Mouse (Mus musculus) intestine, embryonic 14.5 days (tissue): ENCODE measurements around the gene Zfp346. TPM values are rescaled to one million over a fixed set of nuclear protein-coding genes. Genes with fewer than 3 reads are reported as not detected.

ENCODE experiments used
- ATAC-seq: fragments of 200-750 bp; cut with Nextera tagmentation; replicated peaks from 2 replicates; pipeline ENCODE4 v1.8.0; 2017; ENCODE audit warnings: low read depth, moderate number of reproducible peaks, moderate TSS enrichment, moderate library complexity; ENCODE audit not compliant: low FRiP score, low TSS enrichment
- DNase-seq: peaks from one replicate; pipeline ENCODE4 v3.0.0-alpha.2; 2018; ENCODE audit warnings: low spot score
- H3K27ac ChIP-seq: fragments of 300-500 bp; sonication (generic); 2 replicates; pipeline ENCODE4 v1.5.1; 2014; ENCODE audit warnings: low read depth, mild to moderate bottlenecking, control low read depth
- H3K27me3 ChIP-seq: fragments of 300-500 bp; sonication (generic); replicated peaks from 2 replicates; pipeline ENCODE4 v1.6.1; 2014; ENCODE audit warnings: low read length, control low read depth; ENCODE audit not compliant: control insufficient read depth, insufficient read depth
- H3K36me3 ChIP-seq: fragments of 300-500 bp; sonication (generic); 2 replicates; pipeline ENCODE4 v1.6.1; 2014; ENCODE audit warnings: low read length, control low read depth; ENCODE audit not compliant: control insufficient read depth, insufficient read depth
- H3K4me1 ChIP-seq: fragments of 300-500 bp; sonication (generic); replicated peaks from 2 replicates; pipeline ENCODE4 v1.6.1; 2014; ENCODE audit warnings: low read length, control low read depth, mixed read lengths; ENCODE audit not compliant: control insufficient read depth, insufficient read depth
- H3K4me2 ChIP-seq: fragments of 300-500 bp; sonication (generic); 2 replicates; pipeline ENCODE4 v1.6.1; 2014; ENCODE audit warnings: low read length
- H3K4me3 ChIP-seq: fragments of 300-500 bp; sonication (generic); 2 replicates; pipeline ENCODE4 v1.5.1; 2014; ENCODE audit warnings: low read depth, low read length, control low read depth, mixed read lengths
- H3K9ac ChIP-seq: fragments of 300-500 bp; sonication (generic); 2 replicates; pipeline ENCODE4 v1.6.1; 2014; ENCODE audit warnings: mild to moderate bottlenecking, low read length
- H3K9me3 ChIP-seq: fragments of 300-500 bp; sonication (generic); 2 replicates; pipeline ENCODE4 v1.6.1; 2016; ENCODE audit warnings: low read length, control low read depth; ENCODE audit not compliant: control insufficient read depth
- WGBS: fragments of 180-500 bp; shearing (Covaris S2); extraction: QIAGEN DNeasy Blood & Tissue Kit; methylation state at CpG from one replicate; pipeline ENCODE4 v1.1.7; 2014; 5-methylcytosine and 5-hydroxymethylcytosine counted together
- polyA plus RNA-seq: library from polyadenylated mRNA; unstranded; fragments of >200 nt; fragmentation: Nextera tagmentation; extraction: Ambion mirVana; gene quantifications from 2 replicates; pipeline ENCODE4 v1.2.1, GENCODE M21; 2014

The Zfp346 gene
- polyA plus RNA-seq, 1 experiment from 2014 or later, result 18.9 TPM

- Histone ChIP-seq H3K27ac (no peak overlapping the region), H3K9ac (no peak overlapping the region), H3K4me2 (no peak overlapping the region), H3K9me3 (0 out of 2 replicates have a peak, but pooled peaks cover 2% of the 10 kb centered on the region), H3K4me1 (peaks cover 15% of the 10 kb centered on the region), H3K4me3 (no peak overlapping the region), H3K36me3 (no peaks in the 10 kb centered on the region), H3K27me3 (no peaks in the 10 kb centered on the region)
- 83% methylated on average over 11 of the region's 11 CpGs for WGBS
- DNase-seq (no peak), ATAC-seq (no peak)
These were observed 69.2 kb downstream of the Zfp346 start for GRCm38 (mm10) chr13:55174347-55174746.

- Histone ChIP-seq H3K4me2 (no peak overlapping the region), H3K27me3 (no peaks in the 10 kb centered on the region), H3K4me3 (no peak overlapping the region), H3K9me3 (no peaks in the 10 kb centered on the region), H3K9ac (no peak overlapping the region), H3K27ac (no peak overlapping the region), H3K36me3 (no peaks in the 10 kb centered on the region), H3K4me1 (peaks cover 13% of the 10 kb centered on the region)
- WGBS, result 84% methylated on average over 6 of the region's 6 CpGs
- no peak for DNase-seq
- ATAC-seq, result no peak
These were observed 71.2 kb downstream of the Zfp346 start for GRCm38 (mm10) chr13:55176265-55176664.

GRCm38 (mm10) chr13:55177903-55178496 lies 72.9 kb downstream of the Zfp346 start:
- H3K4me3 ChIP-seq, result no peak overlapping the region
- peaks cover 3% of the 10 kb centered on the region; the same call in 1 of the 2 replicates for H3K4me1 ChIP-seq
- H3K9me3 ChIP-seq, result no peaks in the 10 kb centered on the region
- WGBS, result 63% methylated on average over 4 of the region's 4 CpGs
- H3K9ac ChIP-seq, result no peak overlapping the region
- no peak overlapping the region for H3K4me2 ChIP-seq
- H3K27me3 ChIP-seq, result no peaks in the 10 kb centered on the region
- no peak overlapping the region for H3K27ac ChIP-seq
- no peaks in the 10 kb centered on the region for H3K36me3 ChIP-seq
- ATAC-seq, result no peak
- DNase-seq, result no peak

GRCm38 (mm10) chr13:55178556-55178955 lies 73.4 kb downstream of the Zfp346 start:
- H3K36me3 ChIP-seq, result no peaks in the 10 kb centered on the region
- WGBS, result 33% methylated on average over 2 of the region's 2 CpGs
- H3K9me3 ChIP-seq, result no peaks in the 10 kb centered on the region
- no peak for ATAC-seq
- DNase-seq, result peak; percentile 91
- no peak overlapping the region for H3K4me2 ChIP-seq
- H3K27ac ChIP-seq, result no peak overlapping the region
- H3K4me3 ChIP-seq, result no peak overlapping the region
- no peak overlapping the region for H3K9ac ChIP-seq
- no peaks in the 10 kb centered on the region for H3K27me3 ChIP-seq
- H3K4me1 ChIP-seq, result peaks cover 3% of the 10 kb centered on the region; the same call in 1 of the 2 replicates

GRCm38 (mm10) chr13:55179591-55179990 lies 74.5 kb downstream of the Zfp346 start:
- no peaks in the 10 kb centered on the region for H3K9me3 ChIP-seq
- no peaks in the 10 kb centered on the region for H3K36me3 ChIP-seq
- ATAC-seq (no peak), DNase-seq (no peak)
- no peak overlapping the region for H3K4me3 ChIP-seq
- no peak overlapping the region for H3K4me2 ChIP-seq
- H3K27me3 ChIP-seq, result no peaks in the 10 kb centered on the region
- peaks cover 3% of the 10 kb centered on the region; the same call in 1 of the 2 replicates for H3K4me1 ChIP-seq
- no peak overlapping the region for H3K9ac ChIP-seq
- WGBS, result 97% methylated on average over 3 of the region's 3 CpGs
- no peak overlapping the region for H3K27ac ChIP-seq

- no peaks in the 10 kb centered on the region for H3K27me3 ChIP-seq
- no peaks in the 10 kb centered on the region for H3K9me3 ChIP-seq
- 77% methylated on average over 2 of the region's 2 CpGs for WGBS
- peak overlapping the region; percentile 90 for H3K27ac ChIP-seq
- ATAC-seq (peak; percentile 38), DNase-seq (no peak)
- peaks cover 3% of the 10 kb centered on the region; the same call in 1 of the 2 replicates for H3K4me1 ChIP-seq
- H3K4me3 ChIP-seq, result peak overlapping the region; percentile 33
- peak overlapping the region; percentile 62 for H3K4me2 ChIP-seq
- peak overlapping the region; percentile 51; the same call in 1 of the 2 replicates for H3K9ac ChIP-seq
- H3K36me3 ChIP-seq, result no peaks in the 10 kb centered on the region
These were observed 76.7 kb downstream of the Zfp346 start for GRCm38 (mm10) chr13:55181786-55182172.

GRCm38 (mm10) chr13:55182173-55182894 lies 77.2 kb downstream of the Zfp346 start:
- Histone ChIP-seq H3K9ac (peak overlapping the region; percentile 51), H3K27ac (peak overlapping the region; percentile 90), H3K36me3 (no peaks in the 10 kb centered on the region), H3K9me3 (no peaks in the 10 kb centered on the region), H3K27me3 (no peaks in the 10 kb centered on the region), H3K4me3 (peak overlapping the region; percentile 33), H3K4me1 (peaks cover 3% of the 10 kb centered on the region; the same call in 1 of the 2 replicates), H3K4me2 (peak overlapping the region; percentile 62)
- ATAC-seq, result peak; percentile 86
- peak; percentile 92 for DNase-seq
- 3% methylated on average over 23 of the region's 23 CpGs for WGBS

GRCm38 (mm10) chr13:55183382-55183781 lies 78.3 kb downstream of the Zfp346 start:
- DNase-seq, result no peak
- H3K4me3 ChIP-seq, result no peak overlapping the region
- no peaks in the 10 kb centered on the region for H3K36me3 ChIP-seq
- no peak for ATAC-seq
- H3K27ac ChIP-seq, result no peak overlapping the region
- no peak overlapping the region for H3K9ac ChIP-seq
- WGBS, result 82% methylated on average over 6 of the region's 6 CpGs
- H3K4me2 ChIP-seq, result no peak overlapping the region
- peaks cover 3% of the 10 kb centered on the region; the same call in 1 of the 2 replicates for H3K4me1 ChIP-seq
- no peaks in the 10 kb centered on the region for H3K27me3 ChIP-seq
- no peaks in the 10 kb centered on the region for H3K9me3 ChIP-seq
